Mouse (Mus musculus): ENCODE data around the gene H2-K1. TPM values are rescaled to one million over a fixed set of nuclear protein-coding genes. Genes with fewer than 3 reads are reported as not detected.

Gene H2-K1
- polyA plus RNA-seq, 1 experiment from 2014 or later: 20.1 TPM

DNA sequence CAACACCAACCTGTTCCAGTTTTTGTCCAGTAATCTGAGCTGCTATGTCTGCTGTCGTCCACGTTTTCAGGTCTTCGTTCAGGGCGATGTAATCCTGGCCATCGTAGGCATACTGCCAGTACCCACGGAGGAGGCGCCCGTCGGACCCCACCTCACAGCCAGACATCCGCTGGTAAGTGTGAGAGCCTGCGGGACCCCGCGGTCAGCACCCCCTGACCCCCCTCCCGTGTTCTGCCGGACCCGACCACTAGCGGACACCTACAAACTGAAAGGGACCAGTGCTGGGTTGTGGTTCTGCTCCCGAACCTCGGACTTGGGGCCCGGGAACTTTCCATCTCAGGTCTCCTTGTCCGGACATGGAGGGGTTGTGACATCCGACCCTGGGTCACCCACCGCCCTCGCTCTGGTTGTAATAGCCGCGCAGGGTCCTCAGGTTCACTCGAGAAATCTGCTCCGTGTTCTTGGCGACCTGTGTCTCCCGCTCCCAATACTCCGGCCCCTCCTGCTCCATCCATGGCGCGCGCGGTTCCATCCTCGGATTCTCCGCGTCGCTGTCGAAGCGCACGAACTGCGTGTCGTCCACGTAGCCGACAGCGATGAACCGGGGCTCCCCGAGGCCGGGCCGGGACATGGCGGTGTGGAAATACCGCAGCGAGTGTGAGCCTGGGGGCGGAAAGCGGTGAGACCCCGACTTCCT lies 22.1 kb downstream of the H2-K1 start:
- Histone ChIP-seq H3K9me3 (no peaks in the 10 kb centered on the region), H3K4me2 (peak overlapping the region; percentile 56), H3K9ac (peak overlapping the region; percentile 31), H3K4me1 (peaks cover 25% of the 10 kb centered on the region), H3K36me3 (replicated peaks) (no peaks in the 10 kb centered on the region), H3K27me3 (replicated peaks) (peaks cover 47% of the 10 kb centered on the region), H3K27ac (no peak overlapping the region), H3K4me3 (peak overlapping the region; percentile 35)
- no peak for ATAC-seq (replicated peaks)
- WGBS: 2% methylated on average over 57 of the region's 57 CpGs

DNA sequence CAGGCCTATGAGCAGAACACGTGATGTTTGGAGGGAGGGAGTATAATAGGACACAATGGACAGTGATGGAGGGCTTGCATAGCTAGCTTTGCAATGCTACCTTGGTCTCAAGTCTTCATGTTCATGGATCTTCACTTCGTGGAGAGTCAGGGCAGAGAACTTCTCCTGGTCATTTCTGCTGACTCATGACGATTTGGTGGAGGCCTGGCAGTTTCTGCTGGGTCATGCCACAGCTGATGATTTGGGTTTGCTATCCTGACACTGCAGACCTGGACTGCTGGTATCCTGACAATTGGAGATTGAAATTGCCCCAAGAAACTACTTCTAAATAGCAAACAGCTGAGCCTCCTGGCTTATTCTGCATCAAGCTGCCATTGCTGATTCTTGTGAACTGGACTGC lies 26.6 kb downstream of the H2-K1 start:
- Histone ChIP-seq H3K4me3 (no peak overlapping the region), H3K4me2 (no peak overlapping the region), H3K27ac (no peak overlapping the region), H3K9ac (no peak overlapping the region), H3K27me3 (replicated peaks) (peaks cover 28% of the 10 kb centered on the region), H3K4me1 (peaks cover 8% of the 10 kb centered on the region; the same call in 1 of the 2 replicates), H3K9me3 (no peaks in the 10 kb centered on the region), H3K36me3 (replicated peaks) (no peaks in the 10 kb centered on the region)
- ATAC-seq (replicated peaks): no peak
- WGBS: 62% methylated on average over 3 of the region's 3 CpGs

DNA sequence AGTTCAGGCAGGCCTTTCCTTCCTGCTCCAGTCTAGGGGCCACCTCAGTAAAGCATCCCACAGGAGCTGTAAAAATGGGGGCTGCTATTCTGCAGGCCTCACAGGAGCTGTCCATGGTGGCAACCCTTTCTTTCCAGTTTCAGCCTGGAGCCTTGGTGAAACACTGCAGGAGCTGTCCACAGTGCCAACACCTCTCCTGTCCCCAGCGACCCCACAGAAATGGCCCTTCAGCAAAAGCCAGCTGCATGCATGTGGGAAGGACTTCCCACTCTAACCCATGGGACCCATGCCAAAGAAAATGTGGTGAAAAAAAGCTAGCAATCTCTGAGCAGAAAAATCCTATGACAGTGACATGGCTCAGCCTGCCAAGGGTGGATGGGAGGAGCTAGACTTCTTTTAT lies 27.5 kb downstream of the H2-K1 start:
- Histone ChIP-seq H3K4me1 (no peaks in the 10 kb centered on the region), H3K36me3 (replicated peaks) (no peaks in the 10 kb centered on the region), H3K27me3 (replicated peaks) (peaks cover 19% of the 10 kb centered on the region), H3K9me3 (no peaks in the 10 kb centered on the region), H3K27ac (no peak overlapping the region), H3K9ac (no peak overlapping the region), H3K4me2 (no peak overlapping the region), H3K4me3 (no peak overlapping the region)
- ATAC-seq (replicated peaks): no peak
- 23% methylated on average over 1 of the region's 1 CpGs for WGBS

DNA sequence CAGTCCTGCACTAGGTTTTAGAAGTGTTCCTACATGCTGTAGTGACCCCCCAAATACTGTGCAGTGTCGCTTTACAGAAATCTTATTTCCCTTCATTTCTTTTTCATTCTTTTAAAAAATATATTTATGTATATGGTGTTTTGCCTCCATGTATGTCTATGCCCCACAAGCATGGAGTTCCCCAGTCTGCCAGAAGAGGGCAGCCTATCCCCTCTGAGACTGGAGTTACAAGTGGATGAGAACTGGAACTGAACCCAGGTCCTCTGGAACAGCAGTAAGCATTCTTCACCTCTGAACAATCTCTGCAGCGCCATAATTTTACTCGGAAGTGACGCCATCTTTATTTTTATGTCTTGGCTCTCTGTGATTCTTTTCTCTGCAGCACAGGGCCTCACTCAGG lies 30.8 kb downstream of the H2-K1 start:
- no peaks in the 10 kb centered on the region for H3K4me1 ChIP-seq
- ATAC-seq (replicated peaks): no peak

DNA sequence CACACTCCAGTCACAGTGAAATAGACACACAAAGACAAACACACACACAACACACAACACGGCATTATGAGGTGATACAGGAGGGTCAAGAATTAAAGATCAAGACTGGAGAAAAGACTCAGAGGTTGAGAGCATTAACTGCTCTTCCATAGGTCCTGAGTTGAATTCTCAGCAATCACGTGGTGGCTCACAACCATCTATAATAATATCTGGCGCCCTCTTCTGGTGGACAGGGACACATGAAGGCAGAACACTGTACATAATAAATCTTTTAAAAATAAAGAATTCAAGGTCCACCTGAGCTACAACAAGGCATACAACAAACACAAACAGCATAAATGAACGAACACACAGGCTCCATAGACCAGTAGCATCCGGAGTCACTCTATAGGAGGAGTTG lies 31.2 kb downstream of the H2-K1 start:
- Histone ChIP-seq H3K36me3 (replicated peaks) (0 out of 2 replicates have a peak, but pooled peaks cover 9% of the 10 kb centered on the region), H3K4me2 (no peak overlapping the region), H3K9me3 (no peaks in the 10 kb centered on the region), H3K4me1 (no peaks in the 10 kb centered on the region), H3K27ac (no peak overlapping the region), H3K4me3 (no peak overlapping the region), H3K27me3 (replicated peaks) (no peaks in the 10 kb centered on the region), H3K9ac (no peak overlapping the region)
- WGBS: 30% methylated on average over 5 of the region's 5 CpGs
- ATAC-seq (replicated peaks): peak; percentile 66

More for the DNA sequence above, 30.8 kb downstream of the H2-K1 start:
- H3K27ac ChIP-seq: no peak overlapping the region
- H3K4me2 ChIP-seq: no peak overlapping the region
- no peak overlapping the region for H3K4me3 ChIP-seq
- WGBS: 73% methylated on average over 4 of the region's 4 CpGs
- 0 out of 2 replicates have a peak, but pooled peaks cover 9% of the 10 kb centered on the region for H3K36me3 ChIP-seq (replicated peaks)
- H3K27me3 ChIP-seq (replicated peaks): no peaks in the 10 kb centered on the region
- H3K9me3 ChIP-seq: no peaks in the 10 kb centered on the region
- H3K9ac ChIP-seq: no peak overlapping the region

DNA sequence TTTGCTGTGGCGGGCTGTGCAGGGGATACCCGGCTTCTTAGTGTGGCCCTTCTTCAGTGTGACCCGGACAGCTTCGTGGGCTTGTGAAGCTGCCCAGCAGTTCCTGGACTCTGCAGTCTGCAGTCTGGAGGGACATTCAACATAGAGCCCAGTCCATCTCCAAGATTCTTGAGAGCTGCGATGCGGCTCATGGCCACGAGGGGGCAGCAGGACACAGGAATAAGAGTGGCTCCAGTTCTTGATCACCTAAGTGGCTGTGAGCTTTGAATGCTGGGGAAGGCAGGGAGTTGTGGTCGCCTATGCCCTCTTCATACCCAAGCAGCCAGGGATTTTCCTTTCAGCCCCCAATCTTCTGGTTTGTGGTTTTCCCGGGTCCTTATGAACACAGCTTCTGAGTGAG lies 31.7 kb downstream of the H2-K1 start:
- H3K9ac ChIP-seq: no peak overlapping the region
- H3K9me3 ChIP-seq: no peaks in the 10 kb centered on the region
- no peaks in the 10 kb centered on the region for H3K27me3 ChIP-seq (replicated peaks)
- 0 out of 2 replicates have a peak, but pooled peaks cover 9% of the 10 kb centered on the region for H3K36me3 ChIP-seq (replicated peaks)
- H3K4me1 ChIP-seq: no peaks in the 10 kb centered on the region
- peak; percentile 76 for ATAC-seq (replicated peaks)
- 4% methylated on average over 9 of the region's 9 CpGs for WGBS
- no peak overlapping the region for H3K4me3 ChIP-seq
- H3K27ac ChIP-seq: no peak overlapping the region
- no peak overlapping the region for H3K4me2 ChIP-seq

DNA sequence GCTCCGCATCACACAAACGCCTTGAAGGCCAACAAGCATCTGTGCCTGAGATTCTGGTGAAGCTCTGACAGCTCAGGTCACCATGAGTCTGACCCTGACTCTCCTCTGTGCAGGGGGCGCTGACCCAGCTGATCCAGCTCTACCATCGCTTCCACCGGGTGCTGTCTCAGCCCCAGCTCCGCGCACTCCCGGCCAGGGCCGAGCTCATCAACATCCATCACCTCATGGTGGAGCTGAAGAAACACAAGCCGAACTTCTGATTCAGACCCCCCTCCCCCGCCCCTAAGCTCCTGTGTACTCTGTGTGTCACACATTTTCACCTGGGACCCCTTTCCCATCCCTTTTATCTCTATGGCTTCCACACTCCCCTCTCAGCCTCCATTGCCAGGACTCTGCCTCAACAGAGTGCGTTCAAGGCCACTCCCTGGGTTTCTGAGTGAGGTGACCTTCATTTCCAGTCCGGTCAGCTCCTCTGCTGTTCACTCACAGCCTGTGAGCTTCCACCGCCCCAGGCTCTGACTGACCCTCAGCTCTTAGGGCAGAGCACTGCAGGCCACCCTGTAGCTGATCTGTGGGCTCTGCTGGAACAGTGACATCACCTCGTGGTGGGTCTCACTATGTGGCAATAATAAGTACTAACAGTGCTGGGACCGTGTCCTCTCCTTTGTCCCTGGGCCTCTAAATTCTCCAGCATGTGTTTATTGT lies 34.1 kb downstream of the H2-K1 start:
- WGBS: 87% methylated on average over 16 of the region's 16 CpGs
- no peak for ATAC-seq (replicated peaks)
- H3K36me3 ChIP-seq (replicated peaks): peaks cover 21% of the 10 kb centered on the region; the same call in 1 of the 2 replicates

DNA sequence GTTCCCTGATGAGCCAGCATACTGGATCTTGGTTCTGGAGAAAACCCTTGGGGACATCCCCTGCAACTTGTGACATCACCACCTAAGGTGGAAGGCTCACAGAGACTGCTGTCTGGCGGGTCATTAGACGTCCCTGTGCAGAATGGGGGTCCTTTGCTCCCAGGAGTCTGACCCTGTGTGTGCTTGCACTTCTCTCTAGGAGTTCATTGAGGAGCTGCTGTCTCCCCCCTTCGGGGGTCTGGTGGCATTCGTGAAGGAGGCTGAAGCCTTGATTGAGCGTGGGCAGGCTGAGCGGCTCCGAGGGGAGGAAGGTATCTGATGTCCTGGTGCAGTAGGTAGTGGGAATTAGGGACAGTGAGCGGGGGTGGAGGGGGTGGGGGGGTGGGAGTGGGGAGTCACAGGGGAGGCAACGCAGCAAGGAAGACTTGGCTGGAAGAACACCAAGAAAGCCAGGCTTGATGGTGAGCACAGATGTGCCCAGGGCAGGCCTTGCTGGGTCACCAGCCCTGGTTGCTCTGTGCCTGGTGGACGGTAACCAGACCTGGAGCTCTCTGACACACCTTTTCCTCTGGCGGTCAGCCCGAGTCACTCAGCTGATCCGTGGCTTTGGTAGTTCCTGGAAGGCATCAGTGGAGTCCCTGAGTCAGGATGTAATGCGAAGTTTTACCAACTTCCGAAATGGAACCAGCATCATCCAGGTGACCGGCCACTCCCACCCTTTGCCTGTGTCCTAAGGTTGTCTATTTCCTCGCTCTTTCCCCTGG lies 34.9 kb downstream of the H2-K1 start:
- no peak overlapping the region for H3K4me3 ChIP-seq
- H3K9ac ChIP-seq: no peak overlapping the region
- H3K27me3 ChIP-seq (replicated peaks): no peaks in the 10 kb centered on the region
- H3K4me1 ChIP-seq: no peaks in the 10 kb centered on the region
- ATAC-seq (replicated peaks): no peak
- no peak overlapping the region for H3K4me2 ChIP-seq
- WGBS: 91% methylated on average over 17 of the region's 17 CpGs
- H3K9me3 ChIP-seq: no peaks in the 10 kb centered on the region
- H3K36me3 ChIP-seq (replicated peaks): peaks cover 26% of the 10 kb centered on the region; the same call in 1 of the 2 replicates
- no peak overlapping the region for H3K27ac ChIP-seq

More for the DNA sequence above, 34.1 kb downstream of the H2-K1 start:
- no peak overlapping the region for H3K4me2 ChIP-seq
- H3K27me3 ChIP-seq (replicated peaks): no peaks in the 10 kb centered on the region
- H3K9me3 ChIP-seq: no peaks in the 10 kb centered on the region
- H3K27ac ChIP-seq: no peak overlapping the region
- no peak overlapping the region for H3K4me3 ChIP-seq
- no peak overlapping the region for H3K9ac ChIP-seq
- no peaks in the 10 kb centered on the region for H3K4me1 ChIP-seq

DNA sequence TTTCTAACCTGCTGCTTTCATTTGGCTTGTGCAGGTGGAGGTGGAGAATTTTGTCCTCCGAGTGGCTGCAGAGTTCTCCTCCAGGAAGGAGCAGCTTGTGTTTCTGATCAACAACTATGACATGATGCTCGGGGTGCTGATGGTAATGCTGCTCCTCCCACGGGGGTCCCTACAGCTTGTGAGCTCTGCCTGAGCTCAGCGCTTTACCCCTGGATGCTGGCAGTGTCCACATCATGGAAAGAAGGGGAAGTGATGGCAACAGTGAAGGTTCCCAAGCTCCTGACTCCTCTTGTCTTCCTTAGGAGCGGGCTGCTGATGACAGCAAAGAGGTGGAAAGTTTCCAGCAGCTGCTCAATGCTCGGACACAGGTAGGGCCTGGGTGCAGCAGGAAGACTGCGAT lies 37.3 kb downstream of the H2-K1 start:
- no peak overlapping the region for H3K4me3 ChIP-seq
- H3K27me3 ChIP-seq (replicated peaks): no peaks in the 10 kb centered on the region
- H3K4me1 ChIP-seq: 0 out of 2 replicates have a peak, but pooled peaks cover 3% of the 10 kb centered on the region
- no peak for ATAC-seq (replicated peaks)
- no peak overlapping the region for H3K27ac ChIP-seq
- H3K4me2 ChIP-seq: no peak overlapping the region
- peaks cover 44% of the 10 kb centered on the region; the same call in 1 of the 2 replicates for H3K36me3 ChIP-seq (replicated peaks)
- no peaks in the 10 kb centered on the region for H3K9me3 ChIP-seq
- H3K9ac ChIP-seq: no peak overlapping the region
- WGBS: 93% methylated on average over 7 of the region's 7 CpGs

DNA sequence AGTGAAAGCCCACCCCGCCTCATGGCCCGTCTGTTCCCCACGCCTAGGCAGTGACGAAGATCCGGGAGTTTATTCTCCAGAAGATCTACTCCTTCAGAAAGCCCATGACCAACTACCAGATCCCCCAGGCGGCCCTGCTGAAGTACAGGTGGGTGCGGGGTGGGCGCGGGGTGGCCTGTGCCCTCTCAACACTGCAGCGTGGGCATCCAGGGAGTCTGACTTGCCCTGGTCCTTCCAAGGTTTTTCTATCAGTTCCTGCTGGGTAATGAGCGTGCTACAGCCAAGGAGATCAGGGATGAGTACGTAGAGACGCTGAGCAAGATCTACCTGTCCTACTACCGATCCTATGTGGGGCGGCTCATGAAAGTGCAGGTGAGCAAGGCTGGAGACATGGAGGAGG lies 40.2 kb downstream of the H2-K1 start:
- Histone ChIP-seq H3K4me2 (no peak overlapping the region), H3K27ac (no peak overlapping the region), H3K36me3 (replicated peaks) (peaks cover 37% of the 10 kb centered on the region; the same call in 1 of the 2 replicates), H3K9me3 (no peaks in the 10 kb centered on the region), H3K4me1 (peaks cover 16% of the 10 kb centered on the region), H3K9ac (no peak overlapping the region), H3K4me3 (no peak overlapping the region), H3K27me3 (replicated peaks) (no peaks in the 10 kb centered on the region)
- ATAC-seq (replicated peaks): no peak
- 93% methylated on average over 15 of the region's 15 CpGs for WGBS

DNA sequence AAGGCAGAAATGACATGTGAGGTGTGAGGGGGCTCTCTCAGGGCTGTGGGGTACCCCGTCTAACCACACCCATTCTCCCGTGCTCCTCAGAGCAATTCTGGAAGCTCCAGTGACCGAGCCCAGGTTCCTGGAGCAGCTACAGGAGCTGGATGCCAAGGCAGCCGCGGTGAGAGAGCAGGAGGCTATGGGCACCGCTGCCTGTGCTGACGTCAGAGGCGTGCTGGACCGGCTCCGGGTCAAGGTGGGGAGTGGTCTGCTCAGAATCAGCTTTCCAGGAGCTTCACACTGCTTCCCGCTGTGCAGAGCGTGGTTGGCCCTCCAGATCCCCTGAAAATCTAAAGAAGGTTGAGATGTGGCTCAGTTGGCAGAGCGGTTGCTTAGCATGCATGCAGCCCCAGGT lies 41.0 kb downstream of the H2-K1 start:
- H3K4me2 ChIP-seq: no peak overlapping the region
- WGBS: 95% methylated on average over 13 of the region's 13 CpGs
- no peak overlapping the region for H3K9ac ChIP-seq
- H3K36me3 ChIP-seq (replicated peaks): peaks cover 35% of the 10 kb centered on the region; the same call in 1 of the 2 replicates
- H3K4me1 ChIP-seq: peaks cover 24% of the 10 kb centered on the region
- H3K9me3 ChIP-seq: no peaks in the 10 kb centered on the region
- ATAC-seq (replicated peaks): no peak
- no peak overlapping the region for H3K4me3 ChIP-seq
- H3K27me3 ChIP-seq (replicated peaks): no peaks in the 10 kb centered on the region
- no peak overlapping the region for H3K27ac ChIP-seq

DNA sequence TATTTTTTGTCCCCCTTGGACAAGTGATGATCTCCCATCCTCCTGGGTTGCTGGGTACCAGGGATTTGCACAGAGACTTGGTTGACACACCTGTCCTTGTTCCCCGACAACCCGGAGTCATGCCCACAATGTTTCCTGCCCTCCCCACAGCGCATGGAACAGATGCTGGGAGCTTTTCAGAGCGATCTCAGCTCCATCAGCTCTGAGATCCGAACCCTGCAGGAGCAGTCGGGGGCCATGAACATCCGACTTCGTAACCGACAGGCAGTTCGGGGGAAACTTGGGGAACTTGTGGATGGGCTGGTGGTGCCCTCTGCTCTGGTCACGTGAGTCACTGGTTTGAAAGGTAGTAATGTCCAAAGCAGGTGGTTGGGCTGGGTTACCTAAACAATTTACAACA lies 41.7 kb downstream of the H2-K1 start:
- Histone ChIP-seq H3K9me3 (no peaks in the 10 kb centered on the region), H3K4me3 (no peak overlapping the region), H3K36me3 (replicated peaks) (peaks cover 36% of the 10 kb centered on the region), H3K27ac (no peak overlapping the region), H3K9ac (no peak overlapping the region), H3K4me1 (peaks cover 31% of the 10 kb centered on the region), H3K27me3 (replicated peaks) (no peaks in the 10 kb centered on the region), H3K4me2 (no peak overlapping the region)
- WGBS: 96% methylated on average over 11 of the region's 11 CpGs
- no peak for ATAC-seq (replicated peaks)

All from midbrain, embryonic 15.5 days (tissue).